Mouse (Mus musculus) forebrain, embryonic 12.5 days (tissue): ENCODE results near the gene Epsti1. TPM values are rescaled to one million over a fixed set of nuclear protein-coding genes. Genes with fewer than 3 reads are reported as not detected.
"Not testable (repeated sequence)": the region's sequence is repeated elsewhere in the genome, so short reads cannot be mapped to it uniquely, and the experiment has no call there.

Source experiments
- ATAC-seq: fragments of 200-750 bp; cut with Nextera tagmentation; 2 replicates; pipeline ENCODE4 v1.8.0; 2017; ENCODE audit warnings: moderate TSS enrichment; ENCODE audit not compliant: low FRiP score
- H3K27ac ChIP-seq: fragments of 300-500 bp; sonication (generic); 2 replicates; pipeline ENCODE4 v1.5.1; 2016; ENCODE audit warnings: mild to moderate bottlenecking
- H3K27me3 ChIP-seq: fragments of 300-500 bp; sonication (generic); 2 replicates; pipeline ENCODE4 v1.6.1; 2016; ENCODE audit warnings: mild to moderate bottlenecking
- H3K36me3 ChIP-seq: fragments of 300-500 bp; sonication (generic); replicated peaks from 2 replicates; pipeline ENCODE4 v1.6.1; 2016; ENCODE audit warnings: mild to moderate bottlenecking
- H3K4me1 ChIP-seq: fragments of 300-500 bp; sonication (generic); 2 replicates; pipeline ENCODE4 v1.6.1; 2016
- H3K4me2 ChIP-seq: fragments of 300-500 bp; sonication (generic); 2 replicates; pipeline ENCODE4 v1.6.1; 2016; ENCODE audit warnings: mild to moderate bottlenecking, moderate library complexity
- H3K4me3 ChIP-seq: fragments of 300-500 bp; sonication (generic); replicated peaks from 2 replicates; pipeline ENCODE4 v1.5.1; 2016; ENCODE audit warnings: mild to moderate bottlenecking
- H3K9ac ChIP-seq: fragments of 300-500 bp; sonication (generic); 2 replicates; pipeline ENCODE4 v1.6.1; 2016; ENCODE audit warnings: mild to moderate bottlenecking
- H3K9me3 ChIP-seq: fragments of 300-500 bp; sonication (generic); 2 replicates; pipeline ENCODE4 v1.6.1; 2016
- WGBS: fragments of 180-500 bp; shearing (Covaris S2); methylation state at CpG from one replicate; pipeline ENCODE4 v1.1.7; 2016; 5-methylcytosine and 5-hydroxymethylcytosine counted together
- polyA plus RNA-seq: library from polyadenylated mRNA; unstranded; fragments of >200 nt; fragmentation: Nextera tagmentation; extraction: Ambion mirVana; gene quantifications from 2 replicates; pipeline ENCODE4 v1.2.1, GENCODE M21; 2016

The Epsti1 gene
- 0.19 and 0.22 TPM in 2 replicates for polyA plus RNA-seq

GRCm38 (mm10) chr14:77904171-77904762 is at the start of gene Epsti1:
TSS of gene Epsti1 (plus strand) at chr14:77904239.
- Histone ChIP-seq H3K9ac (no peak within 1 kb of the TSS), H3K27ac (no peak within 1 kb of the TSS), H3K36me3 (no peaks in the 10 kb centered on the region), H3K4me1 (0 out of 2 replicates have a peak, but pooled peaks cover 3% of the 10 kb centered on the region), H3K9me3 (no peaks in the 10 kb centered on the region), H3K4me3 (no peak within 1 kb of the TSS), H3K27me3 (no peaks in the 10 kb centered on the region), H3K4me2 (no peak within 1 kb of the TSS)
- 67% methylated on average over 15 of the region's 15 CpGs for WGBS
- no peak for ATAC-seq

DNA sequence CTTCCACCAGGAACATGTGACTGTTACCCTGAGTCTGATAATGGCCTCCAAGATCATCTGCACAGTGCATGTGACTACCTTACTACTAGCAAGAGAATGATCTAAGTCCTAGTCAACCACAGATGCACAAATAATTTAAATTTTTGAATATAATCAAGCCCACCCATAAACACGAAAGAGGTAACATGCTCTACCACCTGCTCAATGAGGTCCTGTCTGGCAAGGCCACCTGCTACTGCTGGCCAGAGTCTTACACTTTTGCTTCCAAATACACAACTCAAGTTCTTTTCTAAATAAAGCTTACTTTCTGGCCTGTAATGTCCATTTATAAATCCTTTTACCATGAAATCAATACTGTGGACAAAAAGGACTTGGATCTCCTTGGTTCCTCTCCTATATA is 44.1 kb upstream of the Epsti1 start:
- H3K27ac ChIP-seq: no peak overlapping the region
- 79% methylated on average over 1 of the region's 1 CpGs for WGBS
- no peak overlapping the region for H3K4me3 ChIP-seq
- no peaks in the 10 kb centered on the region for H3K36me3 ChIP-seq
- no peak for ATAC-seq
- H3K9ac ChIP-seq: no peak overlapping the region
- peaks cover 4% of the 10 kb centered on the region for H3K4me1 ChIP-seq
- H3K27me3 ChIP-seq: no peaks in the 10 kb centered on the region
- H3K9me3 ChIP-seq: no peaks in the 10 kb centered on the region
- no peak overlapping the region for H3K4me2 ChIP-seq

GRCm38 (mm10) chr14:77860841-77861560 is 43.0 kb upstream of the Epsti1 start:
- Histone ChIP-seq H3K4me3 (no peak overlapping the region), H3K9me3 (no peaks in the 10 kb centered on the region), H3K27ac (no peak overlapping the region), H3K4me2 (no peak overlapping the region), H3K36me3 (no peaks in the 10 kb centered on the region), H3K4me1 (peaks cover 7% of the 10 kb centered on the region), H3K9ac (no peak overlapping the region), H3K27me3 (no peaks in the 10 kb centered on the region)
- WGBS: 38% methylated on average over 5 of the region's 5 CpGs
- no peak for ATAC-seq

DNA sequence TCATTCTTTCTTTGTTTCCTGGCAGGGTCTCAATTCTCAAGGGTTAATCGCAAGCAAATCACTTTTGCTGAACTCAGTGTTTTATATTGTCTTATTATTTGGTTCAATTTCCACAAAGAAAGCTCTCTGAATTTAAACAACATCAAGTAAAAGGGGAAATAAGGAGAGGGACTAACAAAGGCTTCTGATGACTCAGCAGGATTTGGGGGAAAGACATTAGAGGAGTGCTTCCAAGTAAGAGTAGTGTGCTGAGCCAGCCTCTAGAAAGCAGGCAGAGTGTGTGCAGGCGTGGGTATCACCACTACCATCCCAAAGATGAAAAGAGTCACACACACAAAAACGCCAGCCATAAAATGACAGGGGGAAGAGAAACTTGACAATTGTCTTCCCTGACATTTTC is 40.0 kb upstream of the Epsti1 start:
- Histone ChIP-seq H3K4me1 (peaks cover 7% of the 10 kb centered on the region), H3K4me3 (no peak overlapping the region), H3K4me2 (no peak overlapping the region), H3K27me3 (no peaks in the 10 kb centered on the region), H3K27ac (no peak overlapping the region), H3K9ac (no peak overlapping the region), H3K9me3 (no peaks in the 10 kb centered on the region), H3K36me3 (no peaks in the 10 kb centered on the region)
- WGBS: 29% methylated on average over 3 of the region's 3 CpGs
- ATAC-seq: no peak

- H3K4me3 ChIP-seq: no peak overlapping the region
- peaks cover 7% of the 10 kb centered on the region for H3K4me1 ChIP-seq
- H3K4me2 ChIP-seq: no peak overlapping the region
- no peaks in the 10 kb centered on the region for H3K36me3 ChIP-seq
- WGBS: 86% methylated on average over 6 of the region's 6 CpGs
- no peaks in the 10 kb centered on the region for H3K9me3 ChIP-seq
- no peaks in the 10 kb centered on the region for H3K27me3 ChIP-seq
- H3K27ac ChIP-seq: no peak overlapping the region
- no peak for ATAC-seq
- no peak overlapping the region for H3K9ac ChIP-seq
Observed at GRCm38 (mm10) chr14:77864510-77864909, 39.5 kb upstream of the Epsti1 start.

DNA sequence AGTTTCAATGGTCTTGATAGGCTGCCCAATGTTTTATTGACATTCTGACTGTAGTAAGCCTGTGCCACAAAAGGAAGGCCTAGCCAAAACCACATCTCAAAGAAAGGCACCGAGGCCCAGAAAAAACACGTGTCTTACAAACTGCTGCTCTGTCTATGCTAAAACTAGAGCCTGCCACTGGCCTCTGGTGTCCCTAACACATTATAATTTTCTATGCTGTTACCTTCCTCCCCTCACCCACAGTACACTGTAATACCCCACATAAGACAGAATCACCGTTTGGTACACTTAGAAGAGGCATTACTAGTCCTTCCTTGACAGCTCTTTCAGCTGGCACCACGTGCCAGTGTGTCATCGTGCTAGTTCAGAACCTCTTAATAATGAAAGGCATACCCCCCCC is 36.4 kb upstream of the Epsti1 start:
- Histone ChIP-seq H3K27ac (no peak overlapping the region), H3K4me3 (no peak overlapping the region), H3K4me2 (no peak overlapping the region), H3K9me3 (no peaks in the 10 kb centered on the region), H3K4me1 (peaks cover 7% of the 10 kb centered on the region), H3K9ac (no peak overlapping the region), H3K36me3 (0 out of 2 replicates have a peak, but pooled peaks cover 2% of the 10 kb centered on the region), H3K27me3 (no peaks in the 10 kb centered on the region)
- 91% methylated on average over 5 of the region's 5 CpGs for WGBS
- no peak for ATAC-seq

- 0 out of 2 replicates have a peak, but pooled peaks cover 2% of the 10 kb centered on the region for H3K36me3 ChIP-seq
- no peak for ATAC-seq
- H3K4me1 ChIP-seq: 0 out of 2 replicates have a peak, but pooled peaks cover 2% of the 10 kb centered on the region
- no peak overlapping the region for H3K27ac ChIP-seq
- no peak overlapping the region for H3K4me2 ChIP-seq
- H3K27me3 ChIP-seq: no peaks in the 10 kb centered on the region
- 95% methylated on average over 3 of the region's 3 CpGs for WGBS
- H3K4me3 ChIP-seq: no peak overlapping the region
- no peak overlapping the region for H3K9ac ChIP-seq
- no peaks in the 10 kb centered on the region for H3K9me3 ChIP-seq
Observed at GRCm38 (mm10) chr14:77870926-77871325, 33.1 kb upstream of the Epsti1 start.

DNA sequence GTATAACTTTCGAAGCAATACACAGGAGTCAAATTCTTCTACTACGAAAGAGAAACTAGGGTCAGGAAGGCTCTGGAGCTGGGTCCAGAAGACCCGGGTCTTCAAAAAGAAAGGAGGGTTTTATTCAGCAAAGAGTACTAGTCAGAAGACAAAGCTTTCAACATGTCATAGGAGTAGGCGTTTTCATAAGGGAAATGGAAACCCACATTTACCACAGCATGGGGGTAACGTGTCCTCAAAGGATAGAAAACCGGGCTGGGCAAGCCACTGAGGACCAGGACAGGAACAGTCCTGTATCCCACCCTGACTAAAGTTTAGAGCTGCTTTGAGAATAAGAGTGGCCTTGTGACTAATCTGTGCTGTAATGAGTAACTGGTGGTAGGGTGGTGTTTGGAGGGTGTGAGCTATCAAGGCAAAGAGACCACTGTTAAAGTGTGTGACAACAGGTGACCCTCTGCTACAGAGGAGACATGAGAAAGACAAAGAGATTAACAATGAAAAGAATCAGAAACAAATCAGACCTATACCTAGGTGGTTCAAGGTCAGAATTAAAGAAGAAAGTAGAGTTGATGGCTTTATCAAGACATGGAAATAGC is 32.6 kb upstream of the Epsti1 start:
- no peak for ATAC-seq
- WGBS: 89% methylated on average over 6 of the region's 6 CpGs
- H3K9me3 ChIP-seq: no peaks in the 10 kb centered on the region
- H3K4me3 ChIP-seq: no peak overlapping the region
- 0 out of 2 replicates have a peak, but pooled peaks cover 2% of the 10 kb centered on the region for H3K4me1 ChIP-seq
- H3K9ac ChIP-seq: no peak overlapping the region
- H3K36me3 ChIP-seq: 0 out of 2 replicates have a peak, but pooled peaks cover 2% of the 10 kb centered on the region
- H3K4me2 ChIP-seq: no peak overlapping the region
- no peaks in the 10 kb centered on the region for H3K27me3 ChIP-seq
- no peak overlapping the region for H3K27ac ChIP-seq

DNA sequence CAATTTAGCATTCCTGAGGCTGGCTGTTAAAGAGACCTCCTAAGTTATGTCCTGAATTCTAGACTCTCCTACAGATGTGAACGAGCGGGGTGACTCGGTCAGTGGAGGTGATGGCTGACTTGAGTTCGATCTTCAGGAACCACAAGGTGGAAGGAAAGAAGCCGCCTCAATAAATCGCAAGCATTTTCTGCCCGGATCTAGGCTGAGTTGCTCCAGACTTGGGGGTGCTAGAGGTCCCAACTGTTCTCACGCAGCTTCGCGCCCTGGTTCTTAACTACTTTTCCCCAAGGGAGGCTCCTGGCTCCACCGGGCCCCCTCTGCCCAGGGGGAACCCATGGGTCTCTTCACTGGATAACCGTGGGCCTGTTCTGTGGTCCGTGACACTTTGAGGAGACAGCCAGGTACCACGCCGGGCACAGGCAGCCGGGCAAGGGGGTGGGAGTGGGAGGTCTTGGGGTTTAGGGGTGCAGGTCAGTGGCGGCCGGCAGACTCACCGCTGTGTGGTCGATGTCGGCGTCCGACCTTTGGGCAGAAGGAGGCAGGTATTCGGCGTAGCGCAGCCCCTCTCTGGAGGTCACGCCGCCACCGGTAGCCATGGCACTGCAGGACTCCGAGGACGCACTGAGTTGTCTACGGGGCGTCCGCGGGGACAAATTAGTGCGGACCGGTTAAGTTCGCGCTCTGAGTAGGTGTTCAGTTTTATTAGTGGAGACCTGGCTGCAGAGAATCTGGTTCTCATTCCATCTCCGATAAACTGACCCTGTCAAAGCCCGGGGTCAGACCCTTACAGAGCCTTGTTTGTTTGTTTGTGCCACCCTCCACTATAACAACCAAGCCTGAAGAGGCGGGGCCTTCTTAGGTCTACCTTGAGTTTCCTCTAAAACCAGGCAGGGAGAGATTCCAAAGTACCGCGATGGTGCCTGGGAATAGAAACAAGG is 29.5 kb upstream of the Epsti1 start, which contains the start of gene Dnajc15:
TSS of gene Dnajc15 (minus strand) at position 822 of the 938 bp plus-strand sequence.
- Histone ChIP-seq H3K4me1 (0 out of 2 replicates have a peak, but pooled peaks cover 2% of the 10 kb centered on the region), H3K9me3 (no peaks in the 10 kb centered on the region), H3K4me3 (peak within 1 kb of the TSS; percentile 87), H3K27ac (no peak within 1 kb of the TSS), H3K36me3 (0 out of 2 replicates have a peak, but pooled peaks cover 2% of the 10 kb centered on the region), H3K4me2 (peak within 1 kb of the TSS; percentile 80), H3K9ac (peak within 1 kb of the TSS; percentile 83), H3K27me3 (no peaks in the 10 kb centered on the region)
- ATAC-seq: peak; percentile 83
- 1% methylated on average over 44 of the region's 44 CpGs for WGBS

DNA sequence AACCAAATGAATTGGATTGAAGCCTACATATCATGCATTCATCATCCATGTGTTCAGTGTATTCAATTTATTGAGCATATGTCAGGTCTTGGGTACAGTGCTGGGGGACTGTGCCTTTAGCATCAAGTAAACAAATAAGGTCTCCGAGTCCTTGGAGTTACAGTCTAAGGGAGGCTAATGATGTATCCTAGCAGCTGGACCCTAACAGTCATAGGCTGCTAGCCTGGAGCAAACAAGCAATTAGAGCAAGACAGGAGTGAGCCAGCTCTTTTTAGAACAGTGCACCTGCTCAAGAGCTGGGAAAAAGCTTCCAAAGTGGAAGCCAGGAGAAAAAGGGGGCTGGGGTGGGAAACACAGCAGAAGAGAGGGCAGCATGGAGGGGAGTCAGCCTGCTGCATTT is 27.8 kb upstream of the Epsti1 start:
- H3K9me3 ChIP-seq: no peaks in the 10 kb centered on the region
- H3K27ac ChIP-seq: no peak overlapping the region
- no peak for ATAC-seq

GRCm38 (mm10) chr14:77877876-77878275 is 26.2 kb upstream of the Epsti1 start:
- H3K4me3 ChIP-seq, H3K9me3 ChIP-seq, H3K27ac ChIP-seq, H3K4me1 ChIP-seq, ATAC-seq, H3K9ac ChIP-seq, H3K27me3 ChIP-seq, H3K4me2 ChIP-seq, H3K36me3 ChIP-seq: not testable (repeated sequence)
- WGBS: 82% methylated on average over 2 of the region's 2 CpGs

More for the DNA sequence above, 27.8 kb upstream of the Epsti1 start:
- H3K36me3 ChIP-seq: no peaks in the 10 kb centered on the region
- 0 out of 2 replicates have a peak, but pooled peaks cover 2% of the 10 kb centered on the region for H3K4me1 ChIP-seq
- H3K4me3 ChIP-seq: no peak overlapping the region
- 83% methylated on average over 1 of the region's 1 CpGs for whole genome bisulfite sequencing
- no peak overlapping the region for H3K4me2 ChIP-seq
- H3K27me3 ChIP-seq: no peaks in the 10 kb centered on the region
- no peak overlapping the region for H3K9ac ChIP-seq

DNA sequence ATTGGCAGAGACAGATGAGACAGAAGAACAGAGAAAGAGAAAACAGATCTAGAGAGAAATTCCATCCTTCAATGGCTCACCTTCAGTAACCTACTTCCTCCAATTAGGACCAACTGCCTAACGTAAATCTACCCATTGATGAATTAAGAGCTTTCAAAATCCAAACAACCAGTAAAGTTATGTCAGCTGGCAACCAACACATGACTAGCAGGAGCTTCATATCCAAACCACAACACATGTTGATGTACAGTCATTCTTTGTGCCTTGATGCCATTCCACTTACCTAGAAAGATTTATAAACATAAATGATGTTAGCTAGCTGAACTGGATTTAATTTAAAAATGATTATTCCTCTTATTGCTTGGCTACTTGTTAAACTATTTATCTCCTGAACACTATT is 22.0 kb upstream of the Epsti1 start:
- ATAC-seq: no peak
- Histone ChIP-seq H3K27me3 (no peaks in the 10 kb centered on the region), H3K4me2 (no peak overlapping the region), H3K27ac (no peak overlapping the region), H3K9ac (no peak overlapping the region), H3K4me3 (no peak overlapping the region), H3K9me3 (no peaks in the 10 kb centered on the region), H3K4me1 (no peaks in the 10 kb centered on the region), H3K36me3 (no peaks in the 10 kb centered on the region)
- 74% methylated on average over 1 of the region's 1 CpGs for WGBS
